Mouse (Mus musculus): ENCODE data around the gene Samt4. TPM values are rescaled to one million over a fixed set of nuclear protein-coding genes. Genes with fewer than 3 reads are reported as not detected.
"Not testable (repeated sequence)": the region's sequence is repeated elsewhere in the genome, so short reads cannot be mapped to it uniquely, and the experiment has no call there.

Gene Samt4
- not detected in 2 replicates for polyA plus RNA-seq (2016; fragmentation: Nextera tagmentation; extraction: Ambion mirVana)

GRCm38 (mm10) chrX:154481702-154482101 lies at the start of gene Samt4:
TSS of gene Samt4 (plus strand) at chrX:154482002.
- Histone ChIP-seq H3K36me3 (no peaks in the 10 kb centered on the region), H3K4me1 (replicated peaks) (no peaks in the 10 kb centered on the region), H3K4me2 (no peak within 1 kb of the TSS), H3K27me3 (replicated peaks) (no peaks in the 10 kb centered on the region), H3K4me3 (no peak within 1 kb of the TSS), H3K27ac (ENCODE audit: poor library complexity, severe bottlenecking) (no peak within 1 kb of the TSS), H3K9me3 (replicated peaks) (peaks cover 9% of the 10 kb centered on the region; the same call in 1 of the 2 replicates), H3K9ac (no peak within 1 kb of the TSS)
- no peak for ATAC-seq (ENCODE audit: insufficient number of reproducible peaks, low FRiP score)

GRCm38 (mm10) chrX:154443696-154444095 lies 38.1 kb upstream of the Samt4 start:
- peaks cover 21% of the 10 kb centered on the region for H3K9me3 ChIP-seq (replicated peaks)
- not testable (repeated sequence) for ATAC-seq (ENCODE audit: insufficient number of reproducible peaks, low FRiP score); H3K4me1 ChIP-seq (replicated peaks)

GRCm38 (mm10) chrX:154468386-154468785 lies 13.4 kb upstream of the Samt4 start:
- 65% methylated on average over 3 of the region's 3 CpGs for WGBS

More at GRCm38 (mm10) chrX:154443696-154444095, 38.1 kb upstream of the Samt4 start:
- not testable (repeated sequence) for H3K4me2 ChIP-seq; H3K27me3 ChIP-seq (replicated peaks); H3K4me3 ChIP-seq; H3K27ac ChIP-seq (ENCODE audit: poor library complexity, severe bottlenecking); H3K36me3 ChIP-seq; H3K9ac ChIP-seq

More at GRCm38 (mm10) chrX:154468386-154468785, 13.4 kb upstream of the Samt4 start:
- not testable (repeated sequence) for H3K9ac ChIP-seq; H3K27ac ChIP-seq (ENCODE audit: poor library complexity, severe bottlenecking); H3K4me3 ChIP-seq; H3K4me2 ChIP-seq; H3K36me3 ChIP-seq; H3K4me1 ChIP-seq (replicated peaks); ATAC-seq (ENCODE audit: insufficient number of reproducible peaks, low FRiP score); H3K27me3 ChIP-seq (replicated peaks)
- peaks cover 15% of the 10 kb centered on the region for H3K9me3 ChIP-seq (replicated peaks)

Other genes with a start within 250 kb of the Samt4 start
- gene 4930524N10Rik, start 138.6 kb upstream of the Samt4 start, polyA plus RNA-seq (2016; fragmentation: Nextera tagmentation; extraction: Ambion mirVana) = not detected in 2 replicates
- gene Samt2, start 97.4 kb downstream of the Samt4 start, polyA plus RNA-seq (2016; fragmentation: Nextera tagmentation; extraction: Ambion mirVana) = not detected in 2 replicates